Mouse (Mus musculus) activated CD4-positive, CD25-positive, alpha-beta regulatory T cell, adult 4 months (primary cell): Measurements from ENCODE around the gene Usp36. TPM values are rescaled to one million over a fixed set of nuclear protein-coding genes. Genes with fewer than 3 reads are reported as not detected.

ENCODE experiments used
- ATAC-seq: one replicate; pipeline ENCODE4 v1.8.0; 2017
- polyA plus RNA-seq, 2 experiments: library from polyadenylated mRNA; unstranded; fragments of 100-300 nt; shearing (Covaris generic); gene quantifications; one replicate each; pipeline ENCODE4 v1.2.1; 2017

Gene Usp36
- polyA plus RNA-seq, 2 experiments from 2014 or later = 15.6 to 15.8 TPM

DNA sequence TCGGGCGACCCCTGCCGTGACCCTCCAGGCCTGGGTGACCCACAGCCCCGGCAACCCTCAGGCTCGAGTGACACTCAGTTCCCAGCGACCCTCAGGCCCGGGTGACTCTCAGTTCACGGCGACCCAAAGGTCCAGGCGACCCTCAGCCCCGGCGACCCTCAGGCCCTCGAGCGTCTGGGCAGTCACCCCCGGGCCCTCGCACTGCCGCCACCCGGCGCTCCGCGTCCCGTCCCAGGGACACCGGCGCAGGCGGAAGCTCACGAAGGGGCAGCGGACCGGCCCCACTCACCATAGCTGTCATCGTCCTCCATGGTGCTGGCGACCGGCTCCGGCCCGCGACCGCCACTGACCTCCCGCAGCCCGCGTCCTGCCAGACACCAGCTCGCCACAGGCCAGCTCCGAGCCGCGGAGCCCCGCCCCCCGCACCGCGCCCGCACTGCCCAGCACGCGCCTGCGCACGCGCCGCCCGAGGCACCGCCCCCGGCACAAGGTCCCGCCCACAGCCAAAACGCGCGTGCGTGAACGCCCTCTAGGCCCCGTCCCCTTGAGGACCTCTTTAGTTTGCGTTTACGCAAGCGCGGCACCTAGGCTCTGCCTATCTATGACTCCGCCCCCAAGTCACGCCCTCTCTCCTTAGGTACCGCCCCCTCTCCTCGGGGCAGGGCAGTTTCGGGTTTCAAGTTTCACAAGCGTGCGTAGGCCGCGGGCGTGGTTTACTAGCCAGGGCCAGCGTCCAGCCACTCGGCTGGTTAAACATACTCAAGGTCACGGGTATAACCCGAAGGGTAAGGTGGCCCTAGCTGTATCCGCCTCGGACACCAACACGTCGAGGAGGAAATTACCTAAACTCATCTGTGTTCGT is 41.7 kb downstream of the Usp36 start, which contains the start of gene Cyth1:
TSS of gene Cyth1 (minus strand) at position 443 of the 862 bp plus-strand sequence.
- ATAC-seq = peak; percentile 79

DNA sequence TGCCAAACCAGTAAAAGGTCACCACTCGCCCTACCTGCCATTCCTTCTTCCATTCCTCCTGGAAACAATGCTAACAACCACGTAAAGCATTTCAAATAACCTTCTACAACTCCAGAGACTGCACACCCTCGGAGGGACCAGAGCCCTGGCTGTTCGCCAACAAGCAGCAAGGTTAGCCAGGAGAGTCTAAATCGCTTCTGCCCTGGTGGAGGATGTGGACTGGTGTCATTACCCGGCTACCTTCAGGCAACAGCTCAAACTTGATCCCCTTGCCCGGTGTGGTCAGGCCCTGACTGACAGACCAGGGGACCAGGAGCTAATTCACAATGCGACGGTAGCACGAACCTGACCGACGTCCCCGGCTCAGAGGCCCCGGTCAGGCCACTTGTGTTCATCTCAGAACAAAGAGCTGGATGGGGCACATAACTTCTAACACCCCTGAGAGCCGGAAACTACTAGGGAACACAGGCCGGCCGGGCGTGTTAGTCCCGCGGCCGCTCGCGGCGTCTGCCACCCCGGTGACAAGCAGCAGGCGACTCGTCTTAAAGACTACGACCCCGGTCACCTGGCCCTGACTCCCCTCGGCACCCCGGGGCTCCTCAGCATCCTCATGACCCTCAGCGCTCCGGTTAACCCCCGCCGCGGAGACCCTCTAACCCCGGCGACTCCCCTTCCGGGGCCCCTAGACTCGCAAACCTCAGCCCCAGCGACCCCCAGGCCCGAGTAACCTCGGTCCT is 42.5 kb downstream of the Usp36 start:
- ATAC-seq = no peak

DNA sequence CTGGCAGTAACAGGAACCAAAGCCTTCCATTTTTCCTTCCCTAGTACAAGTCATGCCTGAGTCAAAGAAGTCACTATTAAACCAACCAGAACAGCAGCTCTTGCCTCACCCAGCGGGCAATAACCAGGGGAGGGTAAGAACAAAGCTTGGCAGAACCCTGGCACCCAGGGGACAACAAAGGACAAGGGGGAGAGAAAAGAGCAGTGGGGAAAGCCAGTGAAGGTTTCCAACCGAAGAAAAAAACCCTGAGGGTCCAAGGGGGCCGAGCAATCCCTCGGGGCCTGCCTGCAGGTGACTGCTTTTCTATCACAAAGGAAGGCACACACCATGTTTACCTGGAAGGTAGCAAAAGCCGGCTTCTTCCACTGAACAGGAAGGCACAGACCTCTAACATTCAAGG is 43.3 kb downstream of the Usp36 start:
- ATAC-seq = no peak

DNA sequence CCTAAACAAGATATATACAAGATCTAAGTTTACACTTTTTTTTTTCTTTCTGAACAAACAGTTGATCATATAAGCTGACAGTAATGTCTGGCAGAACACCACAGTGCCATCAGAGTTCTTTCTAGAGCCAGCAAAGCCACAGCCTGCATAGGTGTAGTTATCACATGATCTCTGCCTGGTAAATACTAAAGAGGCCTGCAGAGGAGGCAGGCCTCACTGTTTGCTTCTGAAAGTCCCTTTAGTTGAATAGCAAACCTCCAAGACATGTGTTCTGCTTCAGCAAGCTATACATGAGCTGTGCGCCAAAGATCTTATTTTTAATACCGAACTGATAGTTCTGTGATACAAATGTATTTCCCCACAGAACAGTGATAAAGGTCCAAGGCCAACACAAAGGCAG is 44.9 kb downstream of the Usp36 start:
- ATAC-seq = peak; percentile 48

DNA sequence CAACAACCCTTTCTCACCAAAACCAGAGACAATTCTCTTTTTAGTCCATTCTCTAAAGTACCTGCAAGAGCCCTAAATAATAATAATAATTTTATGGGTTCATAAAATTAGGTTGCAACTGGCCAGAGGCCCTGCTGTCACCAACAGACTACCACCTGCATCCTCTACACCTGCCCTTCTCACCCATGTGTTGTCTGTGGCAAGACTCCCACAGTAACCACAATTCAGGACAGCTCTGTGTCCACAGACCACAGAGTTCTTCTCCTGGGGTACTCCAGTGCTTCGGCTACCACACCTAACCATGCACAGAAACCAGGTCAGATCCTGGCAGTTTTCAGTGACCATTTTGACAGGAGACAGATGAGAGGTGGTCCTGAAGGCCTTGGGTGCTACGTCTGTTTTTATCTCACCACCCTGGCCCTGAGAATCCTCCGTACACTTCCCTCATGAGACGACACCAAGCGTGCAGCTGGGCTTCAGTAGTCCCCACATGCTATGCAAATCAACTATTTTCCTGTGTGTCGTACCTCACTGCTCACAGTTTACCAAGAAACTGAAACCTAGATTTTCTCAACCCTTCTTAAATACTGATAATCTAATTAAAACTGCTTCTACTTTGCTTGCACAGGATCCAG is 46.3 kb downstream of the Usp36 start:
- peak; percentile 6 for ATAC-seq

DNA sequence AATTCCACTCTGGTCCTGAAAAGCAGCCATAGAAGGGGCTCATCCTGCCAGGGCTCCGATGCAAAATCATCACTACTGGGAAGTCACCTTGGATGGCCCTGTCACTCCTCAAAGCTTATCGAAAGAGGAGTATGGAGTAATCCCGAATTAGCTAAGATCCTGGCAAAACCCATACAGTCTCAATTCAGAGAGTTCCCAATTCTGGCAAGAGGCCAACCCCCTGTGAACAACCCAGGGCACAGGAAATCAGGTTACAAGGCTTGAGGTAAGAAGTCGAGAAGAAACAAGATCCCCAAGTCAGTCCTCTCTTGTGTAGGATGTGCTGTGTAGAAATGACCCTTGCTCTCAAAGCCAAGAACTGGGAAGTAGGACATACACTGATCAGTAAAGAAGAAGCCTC is 47.5 kb downstream of the Usp36 start:
- ATAC-seq = peak; percentile 11

DNA sequence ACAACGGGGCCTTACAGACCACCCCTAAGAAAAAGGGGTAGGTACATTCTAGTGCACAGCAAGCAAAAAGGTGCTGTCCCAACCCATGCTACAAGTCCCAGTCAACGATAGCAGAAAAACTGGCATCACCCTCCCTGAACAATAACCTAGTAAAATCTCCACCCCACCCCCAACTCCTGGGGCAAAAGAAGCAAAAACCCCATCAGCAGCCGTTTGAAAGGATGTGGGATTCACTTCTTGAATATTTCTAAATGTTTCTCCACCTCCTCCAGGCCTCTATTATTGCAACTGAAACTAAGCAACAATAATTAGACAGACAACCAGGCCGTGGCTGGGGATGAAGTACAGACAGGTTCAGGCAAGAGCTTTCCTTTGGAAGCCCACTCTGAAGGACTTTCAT is 49.7 kb downstream of the Usp36 start:
- ATAC-seq = peak; percentile 8

DNA sequence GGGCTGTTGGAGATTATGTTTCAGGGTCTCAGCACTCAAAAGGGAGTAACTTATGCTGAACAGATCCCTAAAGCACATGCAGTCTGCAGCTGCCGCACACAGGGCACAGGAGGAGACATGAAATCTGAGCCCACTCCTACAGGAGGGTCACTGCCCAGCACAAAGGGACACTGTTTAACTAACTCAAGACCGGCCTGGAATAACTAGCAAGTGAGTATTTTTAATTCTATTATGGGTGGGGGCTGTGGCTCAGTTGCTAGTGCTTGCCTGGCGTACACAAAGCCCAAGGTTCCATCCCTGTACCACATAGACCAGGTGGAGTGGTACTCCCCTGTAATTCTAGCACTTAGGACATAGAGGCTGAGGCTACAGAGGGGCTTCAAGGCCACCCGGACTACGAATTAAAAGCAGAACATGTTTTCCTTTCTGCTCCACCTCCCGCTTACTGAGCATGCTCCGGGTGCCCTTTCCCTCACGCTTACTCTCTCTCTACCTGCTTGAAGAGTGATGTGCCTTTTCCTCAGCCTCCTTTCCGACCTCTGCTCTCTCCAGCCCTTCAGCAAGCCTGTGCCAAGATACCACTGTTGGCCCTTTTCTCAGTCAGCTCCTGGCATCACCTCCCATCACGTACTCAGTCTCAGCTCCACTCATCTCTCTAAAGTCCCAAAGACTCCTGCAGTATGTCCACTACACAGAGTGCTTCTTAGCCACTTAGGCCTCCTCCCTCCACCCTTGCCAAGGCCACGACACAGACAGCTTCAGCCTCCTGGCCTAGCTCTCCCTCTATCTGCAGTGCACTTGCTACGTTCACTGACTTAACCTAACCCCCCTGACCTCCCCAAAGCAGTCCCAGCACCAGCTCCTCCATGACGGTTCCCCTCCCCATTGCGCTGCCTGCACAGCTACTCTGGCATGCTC is 50.5 kb downstream of the Usp36 start:
- no peak for ATAC-seq

DNA sequence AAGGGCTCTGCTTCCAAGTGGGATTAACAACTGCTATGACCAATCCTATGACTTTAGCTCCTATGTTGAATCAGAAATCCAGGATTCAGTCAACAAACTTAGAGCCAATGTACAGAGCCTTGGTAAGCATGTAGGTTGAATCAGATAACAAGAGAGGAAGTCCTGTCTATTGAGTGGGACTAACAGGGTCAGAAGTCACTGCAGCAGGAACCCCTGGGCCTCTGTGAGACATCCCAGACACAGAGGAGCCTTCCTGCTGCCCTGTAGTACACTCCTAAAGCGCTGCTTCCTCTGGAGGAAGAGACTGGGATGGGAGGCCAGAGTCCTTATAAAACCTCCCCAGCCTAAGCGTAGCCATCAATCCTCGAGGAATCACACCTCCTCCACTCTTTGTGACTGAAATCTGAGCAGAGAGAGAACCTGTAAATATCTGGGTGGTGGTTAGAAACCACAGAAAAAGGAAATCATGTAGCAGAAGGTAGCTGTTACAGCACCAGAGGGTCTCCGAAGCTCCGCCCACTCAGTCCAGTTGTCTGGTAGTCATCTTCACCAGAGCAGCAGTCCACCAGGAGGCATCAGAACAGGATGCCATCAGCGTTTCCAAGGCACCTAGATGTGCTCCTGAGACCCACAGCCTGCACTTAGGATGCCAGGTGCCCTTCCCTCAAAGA is 53.4 kb downstream of the Usp36 start:
- ATAC-seq = peak; percentile 29

DNA sequence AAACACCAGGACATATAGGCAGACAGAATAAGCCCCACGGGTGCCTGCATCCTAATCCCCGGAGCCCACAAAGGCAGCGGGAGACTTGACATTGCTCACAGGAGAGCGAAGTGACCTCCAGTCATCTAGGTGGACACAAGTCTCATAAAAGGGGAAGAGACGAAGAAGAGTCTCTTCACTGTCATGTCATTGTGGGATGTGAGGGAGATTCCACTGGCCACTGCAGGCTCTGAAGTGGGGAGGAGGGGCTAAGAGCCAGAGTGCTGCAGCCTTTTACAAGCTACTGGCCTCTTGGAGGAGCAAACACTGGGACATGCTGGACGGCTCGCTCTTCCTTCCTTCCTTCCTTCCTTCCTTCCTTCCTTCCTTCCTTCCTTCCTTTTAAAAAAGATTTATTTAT is 55.1 kb downstream of the Usp36 start:
- no peak for ATAC-seq

DNA sequence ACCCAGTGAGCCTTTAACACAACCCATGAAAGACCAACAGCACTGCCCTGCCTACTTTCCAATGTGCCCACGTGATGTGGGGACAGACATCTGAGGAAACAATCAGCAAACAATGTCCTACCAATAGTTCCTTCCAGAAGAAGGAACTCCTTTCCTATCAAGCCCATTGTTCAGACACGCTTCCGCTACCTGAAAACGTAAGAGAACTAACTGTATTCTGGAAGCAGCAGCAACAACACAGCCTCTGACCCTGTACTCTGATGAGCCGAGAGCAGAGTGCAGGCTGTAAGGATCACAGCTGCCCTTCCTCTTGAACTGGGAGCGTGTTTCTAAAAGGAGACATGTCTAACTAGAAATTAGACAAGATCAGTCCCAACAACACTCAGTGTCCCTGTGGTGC is 55.5 kb downstream of the Usp36 start:
- ATAC-seq = no peak

DNA sequence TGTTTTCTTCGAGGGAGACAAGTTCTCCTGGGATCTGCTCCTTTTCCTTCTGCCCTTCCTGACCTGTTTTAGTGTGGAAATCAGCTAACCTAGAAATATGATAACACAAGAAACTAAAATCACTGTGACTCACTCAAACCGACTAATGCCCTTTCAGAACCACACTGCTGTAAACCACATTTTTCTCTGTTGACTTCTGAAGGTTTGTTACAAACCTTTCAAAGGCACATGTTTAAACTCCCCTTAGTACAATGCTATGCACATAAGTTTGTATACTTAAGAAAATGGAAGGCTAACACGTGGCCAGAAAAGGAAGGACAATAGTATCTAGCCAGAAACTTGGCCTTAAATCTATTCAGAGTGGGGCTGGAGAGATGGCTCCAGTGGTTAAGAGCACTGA is 56.1 kb downstream of the Usp36 start:
- no peak for ATAC-seq

DNA sequence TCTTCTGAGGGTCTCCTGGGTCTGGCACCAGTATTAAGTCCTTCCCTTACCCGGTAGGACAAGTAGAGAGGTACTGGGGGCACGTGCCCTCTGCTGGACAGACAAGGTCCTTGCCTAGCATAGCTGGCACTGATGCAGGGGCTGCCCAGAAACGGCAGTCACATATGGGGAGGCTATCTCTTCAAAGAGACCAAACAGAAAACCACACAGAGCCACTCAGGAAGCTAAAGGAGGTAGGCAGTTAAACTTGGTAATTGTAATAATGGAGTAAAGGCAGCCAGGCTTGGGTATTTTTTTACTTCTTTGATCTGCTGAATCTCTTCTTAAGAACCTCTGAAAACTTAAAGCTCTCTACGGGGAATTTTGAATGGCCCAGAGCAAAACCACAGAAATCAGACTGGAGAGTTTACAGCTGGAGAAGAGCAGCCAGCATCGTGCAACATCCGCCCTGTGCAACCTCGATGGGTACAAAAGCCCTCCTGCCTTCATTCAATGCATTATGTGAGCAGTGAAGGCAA is 57.7 kb downstream of the Usp36 start:
- ATAC-seq = peak; percentile 71

DNA sequence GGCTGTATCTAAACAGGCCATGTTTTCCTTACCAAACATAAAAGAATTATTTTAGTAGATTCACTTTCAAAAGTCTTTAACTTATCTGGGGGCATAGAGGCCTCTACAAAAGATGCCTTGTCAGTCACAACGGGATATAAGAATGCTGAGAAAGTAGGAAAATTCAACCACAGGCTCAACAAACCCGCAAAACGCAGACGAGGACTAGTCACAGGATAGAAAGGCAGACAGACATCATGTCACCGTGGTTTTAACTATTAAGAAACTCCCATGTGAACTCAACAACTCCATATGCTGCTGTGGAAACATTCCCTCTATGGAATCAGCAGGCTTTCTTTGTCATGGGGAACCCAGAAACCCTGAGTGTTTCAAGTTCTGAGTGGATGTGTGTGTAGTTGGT is 60.1 kb downstream of the Usp36 start:
- no peak for ATAC-seq

DNA sequence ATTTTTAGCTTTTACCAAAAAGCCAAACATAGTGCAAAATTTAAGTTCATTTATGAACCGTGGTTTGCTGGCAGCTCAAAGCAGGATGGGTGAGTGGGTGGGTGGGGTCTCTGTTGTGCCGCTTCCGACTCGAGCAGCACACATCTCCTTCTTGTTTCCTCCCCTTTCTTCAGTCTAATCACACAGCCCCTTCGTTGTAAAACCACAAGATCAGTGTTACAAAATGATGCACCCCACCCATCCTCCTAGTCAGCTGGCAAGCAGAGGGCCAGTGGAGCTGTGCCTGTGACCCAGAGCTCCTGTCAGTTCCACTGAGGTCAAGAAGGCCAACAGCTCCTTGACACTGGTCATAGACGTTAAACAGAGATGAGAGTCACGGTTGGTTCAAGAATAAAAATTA is 62.4 kb downstream of the Usp36 start:
- ATAC-seq = peak; percentile 29

DNA sequence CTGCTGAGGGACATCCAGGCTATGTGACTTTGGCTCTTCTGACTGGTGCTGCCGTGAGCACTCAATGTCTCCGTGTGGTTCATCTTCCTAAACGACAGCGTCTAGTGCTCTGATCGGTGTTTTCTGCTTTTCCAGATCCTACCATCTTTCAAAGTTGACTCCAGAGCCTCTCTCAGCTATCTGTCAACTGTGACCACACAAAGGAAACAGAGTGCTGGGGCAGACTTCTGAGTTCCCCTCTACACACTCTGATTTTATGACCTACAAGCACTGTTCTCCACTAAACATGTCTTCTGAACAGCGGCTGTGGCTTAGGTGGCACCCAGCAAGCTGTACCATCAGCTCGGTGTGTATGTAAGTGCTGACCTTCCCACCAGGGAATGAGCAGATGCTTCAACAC is 63.2 kb downstream of the Usp36 start:
- ATAC-seq = no peak

DNA sequence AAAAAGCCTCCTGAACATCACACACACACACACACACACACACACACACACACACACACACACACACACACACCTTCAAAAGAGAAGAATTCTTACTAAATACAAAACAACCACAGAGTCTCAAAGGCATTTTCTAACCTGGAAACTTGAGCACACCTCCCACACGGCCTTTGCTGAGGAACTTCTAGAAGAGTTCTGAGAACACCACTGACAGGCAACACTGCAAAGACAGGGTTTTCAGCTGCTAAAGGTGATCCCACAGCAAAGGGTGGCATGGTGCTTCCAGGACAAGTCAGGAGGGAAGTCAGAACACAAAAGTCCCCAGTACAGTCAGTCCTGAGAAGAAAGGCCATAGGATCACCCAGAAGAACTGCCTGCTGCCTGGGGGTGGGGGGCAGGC is 64.2 kb downstream of the Usp36 start:
- ATAC-seq = peak; percentile 13

DNA sequence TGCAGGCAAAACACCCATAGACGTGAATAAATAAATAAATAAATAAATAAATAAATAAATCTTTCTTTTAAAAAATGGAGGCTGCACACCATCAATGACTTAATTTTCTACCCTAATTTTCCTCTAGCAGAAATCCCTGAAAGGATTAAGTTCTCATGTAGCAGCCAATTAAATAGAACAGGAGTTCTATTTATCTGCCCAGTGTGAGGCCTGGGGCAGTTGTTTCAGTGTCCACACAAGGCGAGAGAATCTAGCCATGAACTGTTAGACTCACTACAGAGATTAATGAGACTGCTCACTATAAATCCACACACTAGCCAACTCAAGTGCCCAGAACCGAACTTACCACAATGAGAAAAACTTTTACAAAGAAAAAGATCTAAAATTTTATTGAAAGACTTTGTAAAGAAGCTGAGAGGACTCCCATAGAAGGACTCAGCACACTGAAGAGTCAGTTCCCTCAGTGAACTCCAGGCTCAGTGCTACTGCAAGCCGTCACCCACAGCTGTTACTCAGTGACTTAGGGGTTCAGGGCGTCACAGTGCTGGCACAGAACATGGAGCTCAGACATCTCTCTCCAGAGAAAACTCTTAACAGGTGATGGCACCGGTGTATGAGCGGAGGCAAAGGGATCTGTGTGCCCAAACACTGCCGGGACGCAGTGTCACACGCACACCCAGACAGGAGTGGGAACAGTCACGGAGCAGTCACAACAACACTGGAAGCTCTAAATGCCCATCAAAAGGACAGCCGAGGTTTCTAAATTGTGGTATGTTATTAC is 64.8 kb downstream of the Usp36 start:
- no peak for ATAC-seq

DNA sequence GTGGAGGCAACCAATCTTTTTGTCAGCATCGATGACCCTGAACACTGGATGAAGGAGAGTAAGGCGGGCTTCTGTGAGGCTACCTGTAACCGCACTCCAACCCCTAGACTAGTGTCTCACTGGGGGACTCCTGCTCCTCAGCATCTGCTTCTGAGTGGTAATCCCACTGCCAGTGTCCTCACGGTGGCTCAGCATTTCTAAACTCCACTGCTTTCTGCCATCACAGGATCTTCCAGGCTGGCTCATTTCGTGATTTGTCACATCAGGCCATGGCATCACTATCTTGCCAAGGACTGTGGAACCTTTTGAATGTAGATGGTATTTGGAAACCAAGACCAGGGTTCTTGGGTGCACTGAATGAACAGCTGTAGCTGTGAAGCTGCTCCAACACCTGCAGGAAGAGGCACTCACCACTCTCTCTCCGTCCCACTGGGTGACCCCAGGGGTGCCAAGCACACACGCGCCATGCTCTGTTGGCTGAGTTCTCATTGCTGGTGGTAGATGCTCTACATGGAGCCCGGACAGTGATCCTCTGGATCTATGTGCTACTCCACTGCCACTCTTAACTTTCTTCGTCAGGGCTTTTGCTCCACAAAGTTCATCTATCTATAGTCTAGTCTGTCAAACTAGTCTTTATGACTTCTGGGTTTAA is 66.5 kb downstream of the Usp36 start:
- ATAC-seq = no peak

DNA sequence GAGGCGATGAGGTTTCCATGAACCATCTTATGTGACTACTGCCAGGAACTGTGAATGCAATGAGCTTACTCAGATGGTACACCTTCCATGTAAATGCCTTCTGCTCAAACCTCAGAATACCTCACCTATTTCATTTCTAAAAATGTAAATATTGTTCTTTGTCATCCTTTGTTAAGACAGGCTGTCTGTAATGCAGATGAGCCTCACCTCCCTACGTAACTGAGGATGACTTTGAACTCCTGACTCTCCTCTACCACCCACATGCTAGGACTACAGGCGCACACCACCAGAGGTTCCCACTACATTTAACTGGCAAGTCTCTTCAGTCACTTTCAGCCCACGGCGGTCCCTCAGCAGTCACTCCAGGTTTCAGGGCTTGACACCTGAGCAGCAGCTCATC is 67.1 kb downstream of the Usp36 start:
- ATAC-seq = peak; percentile 14
